Mouse (Mus musculus) urinary bladder, postnatal 4 days (tissue): ENCODE measurements around the gene Adk.

Experiments
- DNase-seq, 2 experiments: peaks; one replicate each; pipeline ENCODE4 v3.0.0; 2021 to 2022; ENCODE audit warnings: low spot score in 2 of 2

Adk gene

DNA sequence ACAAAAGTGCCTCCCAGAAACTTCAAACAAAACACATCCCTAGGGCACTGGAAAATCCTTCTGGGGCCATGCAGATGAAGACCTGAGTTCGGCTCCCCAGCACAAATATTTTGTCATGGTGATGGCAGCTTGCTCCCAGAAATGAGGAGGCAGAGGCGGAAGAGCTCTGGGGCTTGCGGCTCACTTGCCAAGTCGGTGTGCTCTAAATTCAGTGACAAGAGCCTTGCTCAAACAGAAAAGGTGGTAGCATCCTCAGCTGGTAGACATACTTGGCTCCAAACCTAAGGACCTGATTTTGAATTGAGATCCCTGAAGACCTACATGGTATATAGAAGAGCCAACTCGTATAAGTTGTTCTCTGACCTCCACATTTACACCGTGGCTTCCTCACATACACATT, 292.5 kb downstream of the Adk start:
- DNase-seq, result no peak

DNA sequence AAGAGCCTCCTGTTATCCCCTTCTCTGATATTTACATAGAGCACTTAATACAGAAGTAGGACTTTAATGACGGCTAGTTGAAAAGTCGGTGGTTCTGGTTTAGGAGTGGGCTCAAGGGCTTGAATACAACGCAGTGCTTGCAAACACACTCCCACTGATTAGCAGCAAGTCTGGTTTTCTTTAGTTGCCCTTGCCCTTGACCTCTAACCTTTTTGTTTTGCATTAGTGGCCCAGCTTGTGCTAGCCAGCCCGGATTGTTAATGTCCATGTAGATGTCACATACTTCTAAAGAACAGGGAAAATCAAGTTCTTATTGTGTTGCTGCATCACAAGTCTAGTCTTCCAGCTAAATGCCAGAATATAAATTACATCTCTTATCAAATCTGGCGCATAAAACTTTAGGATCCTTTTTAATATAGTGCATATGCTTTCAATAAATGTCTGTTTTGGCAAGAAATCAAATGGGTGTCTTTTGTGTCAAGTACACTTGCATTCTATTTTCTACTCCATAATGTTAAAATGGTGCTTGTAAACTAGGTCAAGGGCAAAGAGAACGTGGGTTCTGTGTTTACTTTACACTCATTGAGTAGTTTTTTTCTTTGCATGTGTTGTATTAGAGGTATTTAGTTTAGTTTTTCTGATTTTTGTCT, 296.4 kb downstream of the Adk start:
- DNase-seq, result no peak

DNA sequence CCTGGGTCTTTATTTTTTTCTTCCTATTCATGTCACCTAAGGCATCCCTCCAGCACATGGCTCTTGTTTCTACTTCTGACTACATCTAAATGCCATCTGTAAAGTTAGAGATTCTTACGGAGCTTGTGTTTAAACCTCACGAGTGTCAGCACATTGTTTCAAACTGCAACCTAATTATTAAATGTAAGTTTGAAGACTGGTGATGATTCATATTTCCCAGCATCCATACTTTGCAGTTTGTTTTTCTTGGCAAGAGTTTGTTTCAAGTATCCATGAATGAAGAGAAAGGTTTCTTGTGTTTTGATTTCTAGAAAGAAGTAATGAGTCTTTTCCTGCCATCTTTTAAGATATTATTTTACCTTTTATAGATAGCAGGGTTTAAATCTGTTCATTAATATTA, 299.3 kb downstream of the Adk start:
- DNase-seq, result no peak

DNA sequence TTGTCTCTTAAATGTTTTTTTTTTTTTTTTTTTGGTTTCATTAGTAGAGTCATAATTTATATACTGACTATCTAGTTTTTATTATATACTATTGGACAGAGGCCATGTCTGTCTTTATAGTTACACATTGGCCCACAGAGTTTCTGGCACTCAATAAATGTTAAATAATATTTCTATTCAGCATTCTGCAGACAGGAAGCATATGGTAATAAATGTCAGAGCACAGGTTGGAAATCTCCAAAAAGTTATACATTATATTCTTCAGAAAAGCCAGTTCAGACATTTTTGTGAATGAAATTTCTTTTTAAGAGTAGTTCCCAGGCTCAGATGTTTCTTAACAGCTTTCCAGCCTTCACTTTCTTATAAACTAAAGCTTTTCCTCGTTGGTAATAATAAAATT, 303.9 kb downstream of the Adk start:
- DNase-seq, result no peak

GRCm38 (mm10) chr14:21359207-21359895, 307.0 kb downstream of the Adk start:
- DNase-seq, result no peak

DNA sequence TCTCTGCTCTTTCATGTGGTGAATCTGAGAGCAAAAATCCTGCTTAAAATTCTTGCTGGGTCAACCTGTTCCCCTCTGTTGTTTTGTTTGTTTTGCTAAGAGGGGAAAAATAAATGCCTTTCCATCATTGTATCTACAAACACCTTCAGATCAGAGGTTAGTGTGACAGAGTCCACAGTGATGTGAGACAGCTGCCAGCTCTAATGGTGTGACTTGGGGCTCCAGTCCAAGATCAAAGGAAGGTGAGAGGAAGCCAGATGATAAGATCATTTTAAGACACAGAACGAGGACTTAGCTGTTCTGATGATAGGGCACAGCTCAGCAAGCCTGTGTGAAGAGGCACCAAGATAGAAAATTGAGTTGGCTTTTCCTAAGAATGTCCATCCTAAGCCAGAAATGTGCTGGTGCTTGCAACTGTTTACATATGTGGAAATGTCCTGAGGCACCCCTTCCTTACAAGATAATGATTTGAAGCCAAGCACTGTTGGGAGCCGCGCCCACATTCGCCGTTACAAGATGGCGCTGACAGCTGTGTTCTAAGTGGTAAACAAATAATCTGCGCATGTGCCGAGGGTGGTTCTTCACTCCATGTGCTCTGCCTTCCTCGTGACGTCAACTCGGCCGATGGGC, 307.6 kb downstream of the Adk start:
- DNase-seq, result no peak

GRCm38 (mm10) chr14:21367095-21367494, 314.7 kb downstream of the Adk start:
- no peak for DNase-seq

DNA sequence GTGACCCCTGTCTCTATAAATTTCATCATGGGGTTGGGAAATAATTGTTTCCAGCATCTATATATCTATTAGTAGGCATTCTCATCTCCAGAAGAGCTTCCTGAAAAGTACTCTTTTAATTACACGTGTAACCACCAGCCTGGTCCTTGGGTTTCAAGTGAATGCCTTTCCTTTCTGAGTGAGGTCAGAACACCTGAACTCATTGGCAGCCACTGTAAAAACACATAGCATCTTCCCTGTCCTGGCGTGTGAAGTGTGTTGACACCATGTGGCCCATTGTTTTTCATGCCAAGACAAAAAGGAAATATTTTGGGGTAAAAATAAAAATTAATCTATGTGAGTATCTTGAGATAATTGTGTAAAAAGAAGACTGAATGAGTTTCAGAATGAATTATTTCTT, 316.2 kb downstream of the Adk start:
- no peak for DNase-seq

GRCm38 (mm10) chr14:21369127-21369526, 316.8 kb downstream of the Adk start:
- DNase-seq, result peak; percentile 44 to 65

DNA sequence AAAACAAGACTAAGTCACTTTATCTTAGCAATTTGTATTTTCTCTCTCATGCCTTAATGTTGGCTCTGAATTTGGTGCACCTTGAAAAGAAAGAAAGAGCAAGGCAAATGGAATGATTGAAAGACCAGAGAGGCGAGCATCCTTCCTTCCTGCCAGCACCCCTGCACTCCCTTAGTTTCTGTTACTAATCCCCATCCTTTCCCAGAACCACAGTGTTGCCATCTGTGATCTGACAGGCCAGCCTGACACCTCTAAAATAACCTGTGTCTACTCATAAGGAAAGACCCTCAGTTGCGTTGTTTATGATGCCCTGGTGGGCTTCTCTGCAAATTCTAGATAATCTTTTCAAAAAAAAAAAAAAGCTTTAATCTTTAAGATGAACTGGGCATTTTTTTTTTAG, 319.6 kb downstream of the Adk start:
- no peak for DNase-seq

GRCm38 (mm10) chr14:21372689-21373088, 320.3 kb downstream of the Adk start:
- DNase-seq, result no peak

DNA sequence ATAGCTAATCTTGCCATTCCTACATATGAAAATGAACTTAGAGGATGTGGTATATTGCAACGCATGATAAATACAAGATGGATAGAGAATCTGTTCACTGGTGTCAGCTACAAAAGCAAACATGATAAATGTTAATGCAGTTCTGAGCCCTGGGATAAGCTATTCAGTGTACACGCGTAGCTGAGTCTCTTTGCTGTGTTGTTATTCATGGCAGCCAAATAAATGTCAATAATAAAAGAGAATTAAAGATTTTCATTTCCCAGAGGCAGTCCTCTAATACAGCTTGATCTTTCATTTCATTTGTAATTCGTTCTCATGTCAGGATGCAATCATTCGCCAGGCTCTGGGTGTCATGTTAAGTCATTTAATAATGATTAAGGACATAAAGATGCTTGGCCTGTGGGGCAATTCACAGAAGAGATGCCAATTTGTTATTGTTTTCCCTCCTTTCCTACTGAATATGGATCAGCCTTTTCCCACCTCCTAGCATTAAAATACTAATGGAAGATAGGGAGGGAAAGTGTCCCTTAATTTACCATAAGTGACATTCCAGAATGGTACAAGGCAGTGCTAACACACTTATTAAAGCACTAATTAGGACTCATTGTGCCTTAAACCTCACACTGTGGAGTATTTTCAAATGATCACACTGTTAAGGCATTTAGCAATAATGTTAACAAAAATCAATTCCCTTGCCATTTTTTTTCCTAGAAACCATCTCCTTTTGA, 331.5 kb downstream of the Adk start:
- DNase-seq, result no peak

GRCm38 (mm10) chr14:21399506-21399905, 347.1 kb downstream of the Adk start:
- no peak for DNase-seq

- DNase-seq, result no peak
These were observed 349.8 kb downstream of the Adk start for GRCm38 (mm10) chr14:21402157-21402601.

DNA sequence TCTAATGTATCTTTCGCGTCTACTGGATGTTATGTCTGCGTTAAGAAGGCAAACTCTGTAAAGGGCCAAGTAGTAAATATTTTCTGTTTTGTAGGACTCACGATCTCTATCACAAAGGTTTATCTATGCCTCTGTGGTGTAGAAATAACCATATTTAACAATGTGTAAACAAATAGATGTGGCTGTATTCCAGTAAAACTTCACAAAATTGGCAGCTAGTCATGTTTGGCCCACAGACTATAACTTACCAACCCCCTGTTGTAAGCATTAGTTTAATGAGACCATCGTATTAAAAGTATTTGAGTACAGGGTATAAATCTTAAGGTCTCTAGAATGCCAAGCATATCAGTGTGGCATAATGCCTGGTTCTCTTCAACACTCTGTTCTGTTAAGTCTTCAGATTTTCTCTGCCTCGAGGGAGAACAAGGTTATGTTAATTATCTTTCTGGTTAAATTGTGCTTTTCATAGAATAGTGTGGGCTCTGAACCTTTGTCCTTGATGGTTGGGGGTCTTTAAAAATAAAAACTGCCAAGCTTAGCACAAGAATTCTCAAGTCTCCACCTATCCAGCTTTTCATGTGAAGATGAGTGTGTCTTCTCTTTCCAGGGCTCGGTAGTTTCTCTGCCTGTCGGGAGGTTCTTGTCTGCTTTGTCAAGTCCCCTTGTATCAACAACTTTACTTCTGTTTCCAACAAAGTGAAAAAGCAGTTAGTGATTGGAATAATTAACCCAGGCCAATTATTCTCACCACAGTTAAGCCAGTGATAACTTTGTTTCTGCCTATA, 350.4 kb downstream of the Adk start:
- no peak for DNase-seq

DNA sequence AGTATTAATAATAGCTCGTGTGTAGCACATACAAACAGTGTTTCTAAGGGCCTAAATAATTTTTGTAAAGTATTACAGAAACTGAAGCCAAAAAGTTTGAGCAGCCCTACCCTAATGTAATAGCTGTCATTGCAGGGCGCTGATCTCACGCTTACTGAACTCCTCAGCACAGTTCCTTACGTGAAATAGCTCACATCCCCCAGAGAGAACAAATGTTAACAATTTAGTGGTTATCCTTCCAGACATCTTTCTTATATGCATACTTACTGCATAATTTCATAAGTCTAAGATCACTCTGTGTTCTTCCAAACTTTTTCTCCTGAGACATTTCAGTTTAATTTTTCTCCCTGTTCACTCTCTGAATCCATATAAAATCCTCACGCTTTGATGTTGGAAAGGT, 354.6 kb downstream of the Adk start:
- DNase-seq, result no peak

GRCm38 (mm10) chr14:21408846-21409245, 356.5 kb downstream of the Adk start:
- no peak for DNase-seq

DNA sequence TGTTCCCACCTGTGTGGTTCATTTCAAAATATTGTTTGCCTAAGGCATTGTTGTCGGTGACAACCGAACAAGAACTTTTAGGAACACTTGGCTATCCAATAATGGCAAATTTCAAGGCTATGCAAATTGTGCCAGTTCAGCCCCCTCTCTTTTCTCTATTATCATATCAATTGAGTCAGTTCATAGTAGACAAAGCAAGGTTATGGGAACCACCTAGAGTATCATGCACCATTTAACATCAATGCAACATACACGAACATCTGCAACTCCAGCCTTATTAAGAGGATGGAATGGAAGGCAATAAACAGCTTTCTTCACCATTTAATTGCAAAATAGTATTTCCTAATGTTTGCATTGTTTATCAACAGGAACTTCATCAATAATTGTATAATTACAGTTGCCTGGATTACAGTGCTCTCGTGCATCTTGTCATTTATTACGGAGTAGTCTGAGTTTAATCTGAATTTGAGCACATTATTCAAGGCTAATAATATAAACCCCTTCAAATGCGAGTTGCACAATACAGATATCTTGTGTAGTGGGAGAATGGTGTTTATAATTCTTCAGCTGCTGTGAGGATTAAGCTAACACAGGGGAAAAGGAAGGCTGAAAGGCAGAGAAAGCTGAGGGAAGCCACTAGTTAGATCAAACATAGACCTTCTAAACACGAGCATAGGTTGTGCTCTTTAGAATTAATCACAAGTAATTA, 358.5 kb downstream of the Adk start:
- no peak for DNase-seq

DNA sequence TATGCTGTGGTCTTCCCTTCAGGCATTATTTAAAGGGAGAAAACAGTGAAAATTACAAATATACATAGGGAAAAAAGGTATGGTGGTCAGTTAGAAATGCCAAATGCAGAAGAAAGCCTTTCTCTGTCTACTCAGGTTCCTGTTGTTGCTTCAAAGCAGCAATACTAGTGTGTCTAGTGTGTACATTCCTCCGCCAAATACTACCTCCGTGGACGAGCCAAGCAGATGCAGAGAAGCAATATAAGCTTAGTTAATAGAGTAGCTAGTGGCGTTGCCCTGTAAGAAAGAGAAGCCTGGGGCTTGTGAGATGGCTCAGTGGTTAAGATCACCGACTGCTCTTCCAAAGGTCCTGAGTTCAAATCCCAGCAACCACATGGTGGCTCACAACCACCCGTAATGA, 359.1 kb downstream of the Adk start:
- DNase-seq, result no peak

- no peak for DNase-seq
These were observed 366.0 kb downstream of the Adk start for GRCm38 (mm10) chr14:21418332-21418731.

DNA sequence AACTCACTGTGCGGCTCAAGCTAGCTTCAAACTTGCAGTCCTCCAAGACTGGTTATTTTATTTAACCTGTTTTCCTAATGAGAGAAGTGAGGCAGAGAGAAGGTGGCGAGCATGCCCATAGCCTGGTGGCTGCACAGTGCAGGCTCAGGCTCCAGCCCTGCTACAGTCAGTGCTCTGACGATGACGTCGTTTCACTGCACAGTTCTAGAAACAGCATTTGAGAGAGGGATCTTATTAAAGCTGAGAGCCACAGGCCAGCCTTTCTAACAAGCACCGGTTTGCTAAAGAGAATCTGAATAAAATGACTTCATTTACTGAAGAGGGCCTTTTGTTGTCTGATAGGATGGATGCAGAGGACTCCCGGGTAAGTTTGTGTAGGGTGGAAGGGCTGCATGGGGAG, 375.0 kb downstream of the Adk start:
- DNase-seq, result no peak
